Mouse (Mus musculus) embryonic facial prominence, embryonic 12.5 days (tissue): ENCODE results near the gene Slmap. TPM values are rescaled to one million over a fixed set of nuclear protein-coding genes. Genes with fewer than 3 reads are reported as not detected.
"Not testable (repeated sequence)": the region's sequence is repeated elsewhere in the genome, so short reads cannot be mapped to it uniquely, and the experiment has no call there.

Experiments
- ATAC-seq: fragments of 200-750 bp; cut with Nextera tagmentation; 2 replicates; pipeline ENCODE4 v1.8.0; 2017; ENCODE audit not compliant: insufficient number of reproducible peaks, insufficient read depth, low FRiP score, low TSS enrichment
- H3K27ac ChIP-seq: fragments of 300-500 bp; sonication (generic); 2 replicates; pipeline ENCODE4 v1.5.1; 2016; ENCODE audit warnings: mild to moderate bottlenecking
- H3K27me3 ChIP-seq: fragments of 300-500 bp; sonication (generic); 2 replicates; pipeline ENCODE4 v1.6.1; 2016; ENCODE audit warnings: mild to moderate bottlenecking, moderate library complexity
- H3K36me3 ChIP-seq: fragments of 300-500 bp; sonication (generic); 2 replicates; pipeline ENCODE4 v1.6.1; 2016; ENCODE audit warnings: mild to moderate bottlenecking
- H3K4me1 ChIP-seq: fragments of 300-500 bp; sonication (generic); 2 replicates; pipeline ENCODE4 v1.6.1; 2016
- H3K4me2 ChIP-seq: fragments of 300-500 bp; sonication (generic); replicated peaks from 2 replicates; pipeline ENCODE4 v1.6.1; 2016; ENCODE audit warnings: mild to moderate bottlenecking, moderate library complexity
- H3K4me3 ChIP-seq: fragments of 300-500 bp; sonication (generic); 2 replicates; pipeline ENCODE4 v1.5.1; 2016; ENCODE audit warnings: mild to moderate bottlenecking
- H3K9ac ChIP-seq: fragments of 300-500 bp; sonication (generic); 2 replicates; pipeline ENCODE4 v1.6.1; 2016; ENCODE audit warnings: mild to moderate bottlenecking, moderate library complexity
- H3K9me3 ChIP-seq: fragments of 300-500 bp; sonication (generic); 2 replicates; pipeline ENCODE4 v1.6.1; 2016; ENCODE audit warnings: mild to moderate bottlenecking, moderate library complexity
- WGBS: fragments of 180-500 bp; shearing (Covaris S2); methylation state at CpG from one replicate; pipeline ENCODE4 v1.1.7; 2016; 5-methylcytosine and 5-hydroxymethylcytosine counted together
- polyA plus RNA-seq: library from polyadenylated mRNA; unstranded; fragments of >200 nt; fragmentation: Nextera tagmentation; extraction: Ambion mirVana; gene quantifications from 2 replicates; pipeline ENCODE4 v1.2.1, GENCODE M21; 2016

The Slmap gene
- polyA plus RNA-seq, 1 experiment from 2014 or later = 26.9 TPM

DNA sequence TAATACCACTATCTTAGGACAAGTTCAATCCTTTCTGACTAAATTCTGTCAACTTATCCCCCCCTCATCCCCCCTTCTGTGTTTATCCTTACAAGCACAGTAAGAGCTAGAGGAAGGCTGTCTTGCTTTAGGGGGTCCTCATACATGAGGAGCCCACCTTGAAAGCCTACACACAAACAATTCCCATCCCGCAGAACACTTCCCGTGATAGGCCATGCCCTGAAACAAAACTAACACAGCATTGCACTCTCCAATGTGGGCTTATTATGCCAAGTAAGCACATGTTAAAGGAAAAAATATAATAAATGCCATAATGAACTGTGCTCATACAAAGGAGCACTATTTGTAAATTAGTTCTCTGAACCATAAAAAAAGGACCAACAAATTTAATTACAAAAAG lies 102.8 kb downstream of the Slmap start:
- no peak overlapping the region for H3K4me3 ChIP-seq
- no peak overlapping the region for H3K27ac ChIP-seq
- 90% methylated on average over 2 of the region's 2 CpGs for WGBS
- H3K9me3 ChIP-seq = no peaks in the 10 kb centered on the region
- H3K36me3 ChIP-seq = peaks cover 19% of the 10 kb centered on the region
- no peaks in the 10 kb centered on the region for H3K4me1 ChIP-seq
- no peak for ATAC-seq
- H3K4me2 ChIP-seq = no peak overlapping the region
- no peaks in the 10 kb centered on the region for H3K27me3 ChIP-seq
- no peak overlapping the region for H3K9ac ChIP-seq

DNA sequence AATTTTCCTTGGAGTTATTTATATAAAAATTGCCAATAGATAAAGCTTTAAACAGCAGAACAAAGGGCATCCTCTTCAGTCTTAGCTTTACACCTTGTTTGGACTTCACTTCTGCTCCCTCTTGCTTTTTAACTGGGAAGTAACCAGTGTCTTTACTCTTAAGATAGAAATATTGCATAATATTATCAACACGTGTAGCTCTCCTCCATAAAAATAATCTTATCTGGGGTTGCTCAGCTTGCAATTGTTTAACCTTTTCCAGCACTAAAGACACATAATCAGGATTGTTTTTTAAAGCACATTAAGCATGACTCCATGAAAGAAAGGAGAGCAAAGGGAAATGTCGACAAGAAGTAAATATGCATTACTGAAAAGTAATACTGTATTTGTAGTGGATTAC lies 114.5 kb downstream of the Slmap start:
- WGBS = 64% methylated on average over 2 of the region's 2 CpGs

DNA sequence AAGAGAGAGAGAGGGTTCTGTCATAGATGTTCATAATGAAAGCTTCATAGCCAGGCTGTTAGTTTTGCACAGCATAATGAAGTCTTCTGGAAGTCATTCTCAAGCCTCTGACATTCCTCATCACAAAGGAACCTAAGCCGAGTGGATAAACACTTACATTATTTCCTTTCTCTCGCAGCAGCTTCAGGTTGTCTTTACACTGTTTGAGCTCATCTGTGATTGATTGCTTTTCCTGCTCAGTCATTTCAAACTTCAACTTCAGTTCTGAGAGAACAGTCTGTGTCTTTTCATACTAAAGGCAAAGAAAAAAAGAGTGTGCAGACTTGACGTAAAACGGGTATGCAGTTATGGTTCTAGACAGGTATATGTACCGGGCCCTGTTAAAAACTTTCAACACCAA lies 116.8 kb downstream of the Slmap start:
- Histone ChIP-seq H3K4me3 (no peak overlapping the region), H3K4me2 (no peak overlapping the region), H3K4me1 (peaks cover 6% of the 10 kb centered on the region; the same call in 1 of the 2 replicates), H3K9ac (no peak overlapping the region), H3K27me3 (no peaks in the 10 kb centered on the region), H3K36me3 (peaks cover 10% of the 10 kb centered on the region; the same call in 1 of the 2 replicates), H3K9me3 (no peaks in the 10 kb centered on the region), H3K27ac (peak overlapping the region; percentile 5; the same call in 1 of the 2 replicates)
- ATAC-seq = no peak
- 29% methylated on average over 5 of the region's 5 CpGs for WGBS

More for the DNA sequence above, 114.5 kb downstream of the Slmap start:
- no peak overlapping the region for H3K4me2 ChIP-seq
- H3K27ac ChIP-seq = no peak overlapping the region
- no peaks in the 10 kb centered on the region for H3K9me3 ChIP-seq
- no peak overlapping the region for H3K4me3 ChIP-seq
- H3K9ac ChIP-seq = no peak overlapping the region
- peaks cover 6% of the 10 kb centered on the region; the same call in 1 of the 2 replicates for H3K4me1 ChIP-seq
- no peaks in the 10 kb centered on the region for H3K27me3 ChIP-seq
- peaks cover 24% of the 10 kb centered on the region; the same call in 1 of the 2 replicates for H3K36me3 ChIP-seq
- ATAC-seq = no peak

DNA sequence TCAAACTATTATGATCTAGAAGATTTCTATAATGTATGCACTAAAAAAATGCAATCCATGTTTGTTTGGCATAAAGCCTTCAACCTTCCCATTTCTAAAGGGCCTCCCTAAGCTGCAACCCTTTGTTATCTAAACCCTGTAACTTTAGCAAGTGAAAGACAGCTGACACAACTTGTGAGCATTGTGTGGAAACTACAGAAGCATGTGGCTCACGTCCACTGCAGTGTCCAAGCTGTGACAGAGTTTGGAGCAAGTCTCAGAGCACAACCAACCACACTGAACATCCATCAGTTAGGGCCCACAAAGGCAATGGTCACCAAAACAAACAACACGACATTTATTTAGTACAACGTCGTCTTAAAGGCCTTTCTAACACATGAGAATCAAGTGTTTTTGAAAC lies 117.6 kb downstream of the Slmap start:
- Histone ChIP-seq H3K9ac (no peak overlapping the region), H3K4me3 (no peak overlapping the region), H3K36me3 (peaks cover 6% of the 10 kb centered on the region; the same call in 1 of the 2 replicates), H3K4me2 (no peak overlapping the region), H3K27ac (no peak overlapping the region), H3K9me3 (no peaks in the 10 kb centered on the region), H3K4me1 (peaks cover 6% of the 10 kb centered on the region; the same call in 1 of the 2 replicates), H3K27me3 (no peaks in the 10 kb centered on the region)
- ATAC-seq = no peak
- WGBS = 78% methylated on average over 4 of the region's 4 CpGs

DNA sequence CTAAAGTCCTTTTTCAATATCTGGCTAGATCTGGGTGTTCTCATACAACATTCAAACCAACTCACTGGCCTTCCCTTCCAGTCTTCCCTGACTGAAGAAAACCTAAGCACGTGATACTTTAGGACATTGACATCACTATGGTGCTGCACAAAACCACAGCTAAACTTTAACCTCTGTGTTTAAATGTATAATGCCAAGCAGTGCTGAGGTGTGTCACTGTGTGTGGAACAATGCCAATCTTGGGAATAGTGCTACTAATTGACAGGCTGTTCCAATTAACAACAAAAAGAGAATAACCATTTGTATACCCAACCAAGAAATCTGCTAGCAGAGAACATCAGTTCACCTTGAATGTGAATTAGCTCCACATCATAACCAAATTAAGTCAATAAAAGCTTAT lies 121.2 kb downstream of the Slmap start:
- Histone ChIP-seq H3K27me3 (no peaks in the 10 kb centered on the region), H3K36me3 (peaks cover 4% of the 10 kb centered on the region), H3K27ac (no peak overlapping the region), H3K9ac (no peak overlapping the region), H3K9me3 (no peaks in the 10 kb centered on the region), H3K4me1 (peaks cover 3% of the 10 kb centered on the region; the same call in 1 of the 2 replicates), H3K4me2 (no peak overlapping the region), H3K4me3 (no peak overlapping the region)
- no peak for ATAC-seq
- WGBS = 80% methylated on average over 1 of the region's 1 CpGs

DNA sequence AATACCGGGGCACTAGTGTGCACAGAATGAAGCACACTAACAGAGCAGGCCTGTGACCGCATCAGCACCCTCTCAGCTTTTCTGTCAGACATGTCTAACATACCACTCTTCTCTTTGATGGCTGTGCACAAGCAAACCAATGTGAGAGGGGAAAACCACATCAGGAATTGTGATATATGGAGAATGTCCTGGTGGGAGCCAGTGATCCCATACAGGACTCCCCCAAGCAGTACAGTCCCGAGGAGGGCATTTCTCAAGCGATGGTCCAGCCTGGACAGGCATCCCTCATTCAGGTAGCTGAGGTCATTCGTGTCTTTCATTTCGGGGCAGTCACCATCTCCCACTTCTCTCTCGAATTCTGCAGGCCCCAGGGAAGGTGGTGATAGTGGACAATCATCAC lies 128.0 kb downstream of the Slmap start:
- H3K4me2 ChIP-seq = no peak overlapping the region
- no peak for ATAC-seq
- H3K27me3 ChIP-seq = no peaks in the 10 kb centered on the region
- no peak overlapping the region for H3K9ac ChIP-seq
- H3K9me3 ChIP-seq = no peaks in the 10 kb centered on the region
- no peaks in the 10 kb centered on the region for H3K4me1 ChIP-seq
- 93% methylated on average over 7 of the region's 7 CpGs for WGBS
- no peak overlapping the region for H3K4me3 ChIP-seq
- H3K36me3 ChIP-seq = peaks cover 6% of the 10 kb centered on the region; the same call in 1 of the 2 replicates
- no peak overlapping the region for H3K27ac ChIP-seq

DNA sequence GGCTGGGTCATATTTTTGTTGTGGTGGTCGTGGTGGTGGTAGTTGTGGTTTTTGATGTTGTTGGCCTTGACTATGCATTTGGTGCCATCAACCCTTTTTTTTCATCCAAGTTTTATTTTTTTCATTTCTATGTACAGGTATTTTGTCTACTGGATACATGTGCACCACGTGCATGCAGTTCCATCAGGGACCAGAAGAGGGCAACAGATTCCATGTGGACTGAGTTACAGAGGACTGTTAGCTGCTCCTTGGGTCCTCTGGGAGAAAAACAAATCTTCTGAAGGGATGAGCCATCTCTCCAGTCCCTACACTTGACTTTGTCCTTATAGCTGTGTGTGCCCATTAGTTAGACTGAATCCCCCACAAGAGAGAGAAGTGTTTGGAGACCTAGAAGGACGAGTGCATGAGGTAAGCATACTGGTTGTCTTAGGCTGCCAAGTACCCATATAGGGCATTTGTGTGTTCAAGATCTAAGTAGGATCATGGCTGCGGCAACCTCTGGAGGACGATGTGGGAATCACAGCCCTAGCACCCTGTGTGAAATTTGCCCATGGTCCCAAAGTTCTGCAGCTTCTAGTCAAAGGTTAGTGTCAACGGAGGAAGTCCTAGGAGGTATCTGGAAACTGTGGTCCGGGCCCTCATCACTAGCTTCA lies 136.1 kb downstream of the Slmap start:
- no peak for ATAC-seq
- WGBS = 92% methylated on average over 7 of the region's 7 CpGs
- H3K9ac ChIP-seq = no peak overlapping the region
- H3K4me1 ChIP-seq = no peaks in the 10 kb centered on the region
- no peak overlapping the region for H3K4me2 ChIP-seq
- H3K4me3 ChIP-seq = no peak overlapping the region
- no peaks in the 10 kb centered on the region for H3K27me3 ChIP-seq
- no peak overlapping the region for H3K27ac ChIP-seq
- H3K36me3 ChIP-seq = no peaks in the 10 kb centered on the region
- no peaks in the 10 kb centered on the region for H3K9me3 ChIP-seq

DNA sequence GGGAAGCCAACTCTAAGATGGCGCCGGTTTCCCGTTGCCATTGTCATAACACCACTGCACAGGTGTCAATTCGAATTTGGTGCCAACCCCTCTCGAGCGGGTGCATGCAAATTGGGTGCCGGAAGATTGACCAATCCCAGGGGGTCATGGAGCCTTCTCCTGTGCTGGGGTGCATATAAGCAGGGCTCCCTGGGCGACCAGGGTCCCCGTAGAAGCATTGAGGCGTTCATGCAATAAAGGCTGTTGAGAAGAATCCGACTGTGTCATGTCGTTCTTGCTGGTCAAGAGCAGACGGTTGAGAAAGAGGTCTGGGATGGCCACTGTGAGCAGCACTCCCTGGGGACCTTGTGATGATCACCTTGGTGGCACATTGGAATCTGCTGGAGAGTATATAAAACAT lies 142.9 kb downstream of the Slmap start:
- H3K4me1 ChIP-seq = no peaks in the 10 kb centered on the region
- no peak overlapping the region for H3K27ac ChIP-seq
- H3K36me3 ChIP-seq = no peaks in the 10 kb centered on the region
- no peak overlapping the region for H3K4me2 ChIP-seq
- H3K9me3 ChIP-seq = no peaks in the 10 kb centered on the region
- no peaks in the 10 kb centered on the region for H3K27me3 ChIP-seq
- ATAC-seq = no peak
- no peak overlapping the region for H3K9ac ChIP-seq
- 89% methylated on average over 13 of the region's 13 CpGs for WGBS
- H3K4me3 ChIP-seq = no peak overlapping the region

DNA sequence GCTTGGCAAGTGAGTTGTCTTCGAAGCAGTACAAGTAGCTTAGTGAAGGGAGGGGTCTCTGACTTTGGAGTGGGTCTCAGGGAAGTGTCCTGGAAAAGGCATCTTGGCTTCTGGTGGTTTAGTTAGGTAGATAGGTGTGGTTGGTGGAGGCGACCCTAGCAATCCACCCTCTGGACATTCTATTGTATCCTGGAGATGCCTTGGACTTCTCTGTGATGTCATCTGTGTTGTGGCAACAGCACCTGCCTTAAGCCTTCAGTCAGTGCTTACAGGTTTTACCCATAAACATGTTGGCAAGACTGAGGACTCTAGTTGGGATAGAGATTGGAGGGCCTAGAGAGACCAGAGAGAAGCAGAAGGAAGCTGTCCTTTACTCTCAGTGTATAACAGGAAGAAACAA lies 145.8 kb downstream of the Slmap start:
- not testable (repeated sequence) for H3K9ac ChIP-seq, H3K4me2 ChIP-seq, H3K9me3 ChIP-seq, H3K36me3 ChIP-seq, H3K27ac ChIP-seq, H3K4me1 ChIP-seq, H3K27me3 ChIP-seq, H3K4me3 ChIP-seq, ATAC-seq
- WGBS = 93% methylated on average over 2 of the region's 2 CpGs

DNA sequence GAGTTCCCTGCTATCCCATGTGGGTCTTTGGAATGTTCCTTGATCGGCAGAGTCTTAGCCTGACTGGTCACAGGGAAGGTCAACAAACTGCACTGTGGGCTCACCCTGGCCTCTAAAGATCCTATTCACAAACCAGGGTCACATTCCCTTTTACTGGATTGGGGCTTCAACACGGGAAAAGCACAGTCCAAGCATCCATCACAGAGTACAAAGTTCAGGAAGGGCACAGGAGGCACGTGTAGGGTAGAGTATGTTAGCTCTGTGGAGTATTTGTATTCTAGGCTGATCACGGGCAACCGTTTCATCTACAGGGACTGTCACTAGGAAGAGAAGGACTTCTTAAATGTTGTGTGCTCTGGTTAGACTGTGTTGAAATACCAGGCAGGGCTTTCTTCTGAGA lies 147.7 kb downstream of the Slmap start:
- not testable (repeated sequence) for ATAC-seq, H3K4me1 ChIP-seq, H3K27ac ChIP-seq, H3K27me3 ChIP-seq, H3K9me3 ChIP-seq, H3K36me3 ChIP-seq, H3K4me2 ChIP-seq, H3K4me3 ChIP-seq, H3K9ac ChIP-seq
- WGBS = 69% methylated on average over 5 of the region's 5 CpGs

DNA sequence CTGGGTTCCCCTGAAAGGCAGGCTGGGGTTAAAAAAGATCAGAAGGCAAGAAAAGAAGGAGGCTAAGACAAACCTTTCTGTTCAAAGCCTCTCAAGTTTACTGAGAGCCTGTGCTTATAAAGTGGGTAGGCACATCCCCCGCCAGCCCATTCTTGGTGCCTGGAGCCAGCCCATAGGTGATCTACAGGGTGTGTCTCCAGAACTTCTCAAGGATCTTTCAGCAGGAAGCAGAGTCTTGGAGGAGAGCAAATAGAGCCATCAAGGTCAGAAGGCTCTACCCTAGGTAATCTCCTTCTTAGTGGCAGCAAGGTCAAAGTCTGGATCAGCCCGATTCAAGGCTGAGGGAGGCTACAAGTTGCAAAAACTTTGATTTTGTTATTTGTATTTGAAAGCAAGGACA lies 149.1 kb downstream of the Slmap start:
- not testable (repeated sequence) for H3K4me2 ChIP-seq, H3K9ac ChIP-seq, ATAC-seq, H3K4me1 ChIP-seq, H3K9me3 ChIP-seq, H3K27ac ChIP-seq, H3K27me3 ChIP-seq, H3K4me3 ChIP-seq, H3K36me3 ChIP-seq
- 96% methylated on average over 2 of the region's 2 CpGs for WGBS

DNA sequence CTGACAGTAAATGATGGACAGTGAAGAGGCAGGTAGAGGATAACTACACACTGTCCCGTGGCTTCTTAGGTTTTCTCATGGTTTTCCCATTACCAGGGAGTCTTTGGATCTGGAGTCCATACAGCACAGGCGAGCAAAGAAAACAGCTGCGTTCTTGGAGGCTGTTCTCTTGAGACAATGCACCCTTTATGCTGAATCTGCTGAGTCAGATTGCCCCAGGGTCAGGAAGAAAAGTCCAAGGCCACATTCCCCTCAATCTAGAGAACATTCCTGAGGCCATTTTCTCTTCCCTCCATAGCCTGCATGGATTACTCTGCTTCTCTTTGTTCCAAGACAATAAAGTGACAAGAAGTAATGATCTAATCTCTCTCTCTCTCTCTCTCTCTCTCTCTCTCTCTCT lies 155.7 kb downstream of the Slmap start:
- no peaks in the 10 kb centered on the region for H3K4me1 ChIP-seq
- no peak overlapping the region for H3K9ac ChIP-seq
- H3K4me2 ChIP-seq = no peak overlapping the region
- ATAC-seq = no peak
- H3K9me3 ChIP-seq = no peaks in the 10 kb centered on the region
- H3K27me3 ChIP-seq = no peaks in the 10 kb centered on the region
- no peak overlapping the region for H3K4me3 ChIP-seq
- no peak overlapping the region for H3K27ac ChIP-seq
- 22% methylated on average over 3 of the region's 3 CpGs for WGBS
- no peaks in the 10 kb centered on the region for H3K36me3 ChIP-seq
